Mouse (Mus musculus) cerebellum, adult 11 months (tissue): ENCODE measurements around the gene Nol6.

Experiments
- DNase-seq: peaks from one replicate; pipeline ENCODE4 v3.0.0; 2022

Gene Nol6

GRCm38 (mm10) chr4:41124180-41124951, at the start of gene Nol6:
Gene Nol6 (minus strand): TSS chr4:41124455.
- DNase-seq: peak; percentile 96

GRCm38 (mm10) chr4:41170970-41171369, 46.7 kb upstream of the Nol6 start:
- no peak for DNase-seq

- DNase-seq: peak; percentile 75
These were observed 41.6 kb upstream of the Nol6 start for GRCm38 (mm10) chr4:41165693-41166475.

- DNase-seq: peak; percentile 34
These were observed 40.7 kb upstream of the Nol6 start for GRCm38 (mm10) chr4:41164974-41165373.

GRCm38 (mm10) chr4:41161232-41161631, 37.0 kb upstream of the Nol6 start:
- no peak for DNase-seq

- DNase-seq: no peak
These were observed 34.0 kb upstream of the Nol6 start for GRCm38 (mm10) chr4:41158251-41158650.

GRCm38 (mm10) chr4:41156961-41157360, 32.7 kb upstream of the Nol6 start:
- DNase-seq: no peak

- DNase-seq: no peak
These were observed 28.9 kb upstream of the Nol6 start for GRCm38 (mm10) chr4:41153146-41153545.

- DNase-seq: no peak
These were observed 26.9 kb upstream of the Nol6 start for GRCm38 (mm10) chr4:41151186-41151585.

- no peak for DNase-seq
These were observed 25.6 kb upstream of the Nol6 start for GRCm38 (mm10) chr4:41149891-41150290.

GRCm38 (mm10) chr4:41142601-41143000, 18.3 kb upstream of the Nol6 start:
- no peak for DNase-seq

- DNase-seq: no peak
These were observed 16.1 kb upstream of the Nol6 start for GRCm38 (mm10) chr4:41140174-41140875.

- no peak for DNase-seq
These were observed 12.6 kb upstream of the Nol6 start for GRCm38 (mm10) chr4:41136811-41137210.

GRCm38 (mm10) chr4:41136454-41136805, 12.2 kb upstream of the Nol6 start:
- DNase-seq: peak; percentile 34

GRCm38 (mm10) chr4:41135711-41136453, 11.6 kb upstream of the Nol6 start, which contains the start of gene Ube2r2:
Gene Ube2r2 (plus strand): TSS chr4:41135743.
- DNase-seq: peak; percentile 59

- peak; percentile 73 for DNase-seq
These were observed 10.9 kb upstream of the Nol6 start for GRCm38 (mm10) chr4:41134935-41135710.

- DNase-seq: no peak
These were observed 9.5 kb upstream of the Nol6 start for GRCm38 (mm10) chr4:41133529-41134291.

GRCm38 (mm10) chr4:41132471-41132870, 8.2 kb upstream of the Nol6 start:
- no peak for DNase-seq

- DNase-seq: no peak
These were observed 5.6 kb upstream of the Nol6 start for GRCm38 (mm10) chr4:41129836-41130235.

- peak; percentile 54 for DNase-seq
These were observed 5.2 kb upstream of the Nol6 start for GRCm38 (mm10) chr4:41129406-41129805.

GRCm38 (mm10) chr4:41118706-41119292, 5.5 kb downstream of the Nol6 start:
- peak; percentile 32 for DNase-seq
